Mouse (Mus musculus) embryonic facial prominence, embryonic 15.5 days (tissue): ENCODE data around the gene Uaca. TPM values are rescaled to one million over a fixed set of nuclear protein-coding genes. Genes with fewer than 3 reads are reported as not detected.
"Not testable (repeated sequence)": the region's sequence is repeated elsewhere in the genome, so short reads cannot be mapped to it uniquely, and the experiment has no call there.

Experiments
- ATAC-seq: fragments of 200-750 bp; cut with Nextera tagmentation; 2 replicates; pipeline ENCODE4 v1.8.0; 2017; ENCODE audit warnings: low read depth, moderate TSS enrichment; ENCODE audit not compliant: insufficient number of reproducible peaks, low FRiP score, low TSS enrichment
- H3K27ac ChIP-seq: fragments of 300-500 bp; sonication (generic); replicated peaks from 2 replicates; pipeline ENCODE4 v1.5.1; 2015; ENCODE audit warnings: mild to moderate bottlenecking, inconsistent platforms
- H3K27me3 ChIP-seq: fragments of 300-500 bp; sonication (generic); 2 replicates; pipeline ENCODE4 v1.6.1; 2015; ENCODE audit warnings: inconsistent platforms
- H3K36me3 ChIP-seq: fragments of 300-500 bp; sonication (generic); 2 replicates; pipeline ENCODE4 v1.6.1; 2015; ENCODE audit warnings: mild to moderate bottlenecking, inconsistent platforms
- H3K4me1 ChIP-seq: fragments of 300-500 bp; sonication (generic); 2 replicates; pipeline ENCODE4 v1.6.1; 2015; ENCODE audit warnings: inconsistent platforms
- H3K4me2 ChIP-seq: fragments of 300-500 bp; sonication (generic); replicated peaks from 2 replicates; pipeline ENCODE4 v1.6.1; 2015; ENCODE audit warnings: mild to moderate bottlenecking, inconsistent platforms
- H3K4me3 ChIP-seq: fragments of 300-500 bp; sonication (generic); replicated peaks from 2 replicates; pipeline ENCODE4 v1.5.1; 2015; ENCODE audit warnings: mild to moderate bottlenecking, inconsistent platforms
- H3K9ac ChIP-seq: fragments of 300-500 bp; sonication (generic); 2 replicates; pipeline ENCODE4 v1.6.1; 2015; ENCODE audit warnings: inconsistent platforms
- H3K9me3 ChIP-seq: fragments of 300-500 bp; sonication (generic); replicated peaks from 2 replicates; pipeline ENCODE4 v1.6.1; 2016; ENCODE audit warnings: inconsistent platforms
- WGBS: fragments of 180-500 bp; shearing (Covaris S2); methylation state at CpG from one replicate; pipeline ENCODE4 v1.1.7; 2015; 5-methylcytosine and 5-hydroxymethylcytosine counted together
- polyA plus RNA-seq: library from polyadenylated mRNA; unstranded; fragments of >200 nt; fragmentation: Nextera tagmentation; extraction: Ambion mirVana; gene quantifications from 2 replicates; pipeline ENCODE4 v1.2.1, GENCODE M21; 2015

The Uaca gene
- polyA plus RNA-seq, 1 experiment from 2014 or later: 33.9 TPM

GRCm38 (mm10) chr9:60817585-60817984, 23.2 kb downstream of the Uaca start:
- 88% methylated on average over 5 of the region's 5 CpGs for WGBS
- ATAC-seq: no peak
- Histone ChIP-seq H3K27me3 (no peaks in the 10 kb centered on the region), H3K36me3 (no peaks in the 10 kb centered on the region), H3K4me3 (no peak overlapping the region), H3K9me3 (no peaks in the 10 kb centered on the region), H3K9ac (no peak overlapping the region), H3K4me1 (peaks cover 4% of the 10 kb centered on the region; the same call in 1 of the 2 replicates), H3K4me2 (no peak overlapping the region), H3K27ac (no peak overlapping the region)

GRCm38 (mm10) chr9:60818582-60818981, 24.2 kb downstream of the Uaca start:
- not testable (repeated sequence) for H3K9ac ChIP-seq, H3K27me3 ChIP-seq, H3K27ac ChIP-seq, ATAC-seq, H3K4me3 ChIP-seq, H3K4me1 ChIP-seq, H3K36me3 ChIP-seq, H3K9me3 ChIP-seq, H3K4me2 ChIP-seq
- 42% methylated on average over 8 of the region's 8 CpGs for WGBS

DNA sequence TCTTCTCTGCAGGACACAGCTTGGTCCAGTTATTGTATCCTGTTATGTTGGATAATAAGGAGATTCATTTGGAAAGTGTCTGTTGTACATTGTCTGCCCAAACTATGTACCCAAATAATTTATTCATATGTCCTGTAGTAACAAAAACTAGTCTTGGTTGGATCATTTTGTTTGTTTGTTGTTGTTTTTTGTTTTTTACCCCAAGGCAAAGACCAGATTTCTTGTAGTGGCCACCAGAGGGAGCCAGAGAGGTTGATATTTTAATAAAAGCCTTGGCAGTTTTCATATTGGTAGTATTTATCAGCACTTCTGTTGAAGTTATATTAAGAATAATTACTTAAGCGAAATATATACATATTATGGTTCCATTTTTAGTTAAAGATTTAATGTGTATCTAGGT, 25.0 kb downstream of the Uaca start:
- no peaks in the 10 kb centered on the region for H3K27me3 ChIP-seq
- H3K9me3 ChIP-seq: no peaks in the 10 kb centered on the region
- H3K27ac ChIP-seq: no peak overlapping the region
- ATAC-seq: no peak
- H3K4me1 ChIP-seq: no peaks in the 10 kb centered on the region
- 12% methylated on average over 1 of the region's 1 CpGs for WGBS
- H3K4me3 ChIP-seq: no peak overlapping the region
- no peaks in the 10 kb centered on the region for H3K36me3 ChIP-seq
- no peak overlapping the region for H3K9ac ChIP-seq
- no peak overlapping the region for H3K4me2 ChIP-seq

DNA sequence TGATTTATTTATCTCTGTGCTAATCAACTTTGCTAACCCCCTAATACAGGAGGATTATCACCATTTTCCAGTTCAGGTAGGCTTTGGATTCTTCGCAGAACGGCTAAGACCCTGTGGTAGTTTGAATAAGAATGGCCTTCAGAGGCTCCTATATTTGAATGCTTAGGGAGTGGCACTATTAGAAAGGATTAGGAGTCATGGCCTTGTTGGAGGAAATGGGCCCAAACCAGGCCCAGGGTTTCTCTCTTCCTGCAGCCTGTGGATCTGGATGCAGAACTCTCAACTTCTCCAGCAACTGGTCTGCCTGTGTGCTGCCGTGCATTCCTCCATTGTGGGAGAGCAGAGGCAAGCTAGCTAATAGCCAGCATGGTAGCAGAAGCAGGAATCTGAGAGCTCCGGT, 27.2 kb downstream of the Uaca start:
- no peak overlapping the region for H3K4me3 ChIP-seq
- no peak overlapping the region for H3K4me2 ChIP-seq
- no peak for ATAC-seq
- H3K27me3 ChIP-seq: no peaks in the 10 kb centered on the region
- WGBS: 76% methylated on average over 4 of the region's 4 CpGs
- no peak overlapping the region for H3K27ac ChIP-seq
- H3K9ac ChIP-seq: no peak overlapping the region
- H3K4me1 ChIP-seq: no peaks in the 10 kb centered on the region
- no peaks in the 10 kb centered on the region for H3K36me3 ChIP-seq
- no peaks in the 10 kb centered on the region for H3K9me3 ChIP-seq

- Histone ChIP-seq H3K27ac (no peak overlapping the region), H3K4me3 (no peak overlapping the region), H3K9me3 (no peaks in the 10 kb centered on the region), H3K36me3 (no peaks in the 10 kb centered on the region), H3K4me2 (no peak overlapping the region), H3K27me3 (no peaks in the 10 kb centered on the region), H3K4me1 (no peaks in the 10 kb centered on the region), H3K9ac (no peak overlapping the region)
- WGBS: 86% methylated on average over 6 of the region's 6 CpGs
- ATAC-seq: no peak
Measured at GRCm38 (mm10) chr9:60822681-60823080, 28.3 kb downstream of the Uaca start.

DNA sequence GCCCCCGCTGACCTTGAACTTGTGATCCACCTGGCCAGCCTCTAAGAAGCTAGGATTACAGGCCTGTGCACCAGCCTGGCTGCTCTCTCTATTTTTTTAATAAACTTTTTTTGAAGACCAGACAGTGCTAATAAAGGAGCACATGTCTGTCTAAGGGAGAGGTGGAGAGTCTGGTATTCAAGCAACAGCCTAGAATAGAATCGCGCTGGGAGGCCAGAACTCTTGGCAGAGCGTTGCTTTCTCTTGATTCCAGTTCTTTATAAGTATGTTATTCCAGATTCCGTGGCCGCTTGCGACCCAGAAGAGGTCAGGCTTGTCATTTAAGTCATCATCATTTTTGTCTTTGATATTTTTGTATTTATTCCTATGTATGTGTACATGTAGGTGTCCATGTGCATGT, 31.2 kb downstream of the Uaca start:
- no peaks in the 10 kb centered on the region for H3K9me3 ChIP-seq
- no peak overlapping the region for H3K4me3 ChIP-seq
- no peak overlapping the region for H3K27ac ChIP-seq
- H3K27me3 ChIP-seq: no peaks in the 10 kb centered on the region
- 92% methylated on average over 7 of the region's 7 CpGs for WGBS
- no peak for ATAC-seq
- no peak overlapping the region for H3K9ac ChIP-seq
- H3K4me2 ChIP-seq: no peak overlapping the region
- H3K36me3 ChIP-seq: no peaks in the 10 kb centered on the region
- peaks cover 5% of the 10 kb centered on the region for H3K4me1 ChIP-seq

- no peak overlapping the region for H3K9ac ChIP-seq
- no peak overlapping the region for H3K4me3 ChIP-seq
- no peak overlapping the region for H3K27ac ChIP-seq
- no peak for ATAC-seq
- H3K4me2 ChIP-seq: no peak overlapping the region
- H3K4me1 ChIP-seq: peaks cover 8% of the 10 kb centered on the region
- H3K9me3 ChIP-seq: no peaks in the 10 kb centered on the region
- no peaks in the 10 kb centered on the region for H3K36me3 ChIP-seq
- WGBS: 75% methylated on average over 7 of the region's 7 CpGs
- H3K27me3 ChIP-seq: no peaks in the 10 kb centered on the region
Measured at GRCm38 (mm10) chr9:60826759-60827158, 32.4 kb downstream of the Uaca start.

GRCm38 (mm10) chr9:60828196-60828595, 33.9 kb downstream of the Uaca start:
- no peaks in the 10 kb centered on the region for H3K27me3 ChIP-seq
- no peak overlapping the region for H3K4me3 ChIP-seq
- no peak overlapping the region for H3K4me2 ChIP-seq
- H3K27ac ChIP-seq: no peak overlapping the region
- WGBS: 76% methylated on average over 2 of the region's 2 CpGs
- no peak overlapping the region for H3K9ac ChIP-seq
- H3K4me1 ChIP-seq: peaks cover 8% of the 10 kb centered on the region
- no peaks in the 10 kb centered on the region for H3K9me3 ChIP-seq
- no peak for ATAC-seq
- no peaks in the 10 kb centered on the region for H3K36me3 ChIP-seq

DNA sequence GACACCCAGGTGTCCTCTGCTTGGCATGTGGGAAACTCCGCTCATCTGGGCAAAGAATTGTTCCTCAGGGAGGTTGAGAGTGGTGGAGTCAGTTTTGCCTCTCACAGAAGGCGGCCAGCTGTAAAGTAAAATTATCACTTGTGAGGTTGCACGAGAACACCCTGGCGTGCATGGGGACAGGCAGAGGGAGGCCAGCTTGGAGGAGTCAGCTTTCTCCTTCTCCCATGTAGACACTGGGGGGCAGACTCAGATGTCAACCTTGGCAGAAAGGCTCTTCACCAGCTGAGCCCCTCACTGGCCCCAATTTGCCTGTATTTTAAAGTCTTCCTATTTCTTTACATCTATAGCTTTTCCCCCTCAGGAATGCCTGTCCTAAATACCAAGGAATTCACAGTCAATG, 35.3 kb downstream of the Uaca start:
- Histone ChIP-seq H3K4me3 (no peak overlapping the region), H3K4me2 (no peak overlapping the region), H3K9ac (no peak overlapping the region), H3K9me3 (no peaks in the 10 kb centered on the region), H3K4me1 (peaks cover 8% of the 10 kb centered on the region), H3K36me3 (no peaks in the 10 kb centered on the region), H3K27me3 (no peaks in the 10 kb centered on the region), H3K27ac (no peak overlapping the region)
- no peak for ATAC-seq
- 51% methylated on average over 4 of the region's 4 CpGs for WGBS

GRCm38 (mm10) chr9:60830079-60830478, 35.7 kb downstream of the Uaca start:
- Histone ChIP-seq H3K27me3 (no peaks in the 10 kb centered on the region), H3K4me1 (peaks cover 8% of the 10 kb centered on the region), H3K27ac (no peak overlapping the region), H3K9ac (no peak overlapping the region), H3K4me2 (no peak overlapping the region), H3K4me3 (no peak overlapping the region), H3K9me3 (no peaks in the 10 kb centered on the region), H3K36me3 (no peaks in the 10 kb centered on the region)
- WGBS: 49% methylated on average over 3 of the region's 3 CpGs
- no peak for ATAC-seq

- no peak overlapping the region for H3K27ac ChIP-seq
- WGBS: 95% methylated on average over 8 of the region's 8 CpGs
- no peak overlapping the region for H3K4me3 ChIP-seq
- H3K4me2 ChIP-seq: no peak overlapping the region
- H3K36me3 ChIP-seq: no peaks in the 10 kb centered on the region
- ATAC-seq: no peak
- no peaks in the 10 kb centered on the region for H3K27me3 ChIP-seq
- no peaks in the 10 kb centered on the region for H3K9me3 ChIP-seq
- H3K9ac ChIP-seq: no peak overlapping the region
- H3K4me1 ChIP-seq: peaks cover 23% of the 10 kb centered on the region
Measured at GRCm38 (mm10) chr9:60832233-60832632, 37.9 kb downstream of the Uaca start.

- peaks cover 32% of the 10 kb centered on the region for H3K4me1 ChIP-seq
- H3K27ac ChIP-seq: peak overlapping the region; percentile 83
- H3K9ac ChIP-seq: no peak overlapping the region
- no peak for ATAC-seq
- H3K27me3 ChIP-seq: no peaks in the 10 kb centered on the region
- no peaks in the 10 kb centered on the region for H3K9me3 ChIP-seq
- no peaks in the 10 kb centered on the region for H3K36me3 ChIP-seq
- H3K4me3 ChIP-seq: no peak overlapping the region
- no peak overlapping the region for H3K4me2 ChIP-seq
- 63% methylated on average over 5 of the region's 5 CpGs for WGBS
Measured at GRCm38 (mm10) chr9:60836151-60836550, 41.8 kb downstream of the Uaca start.
